Mouse (Mus musculus) kidney, embryonic 14.5 days (tissue): ENCODE measurements around the gene Cadm4. TPM values are rescaled to one million over a fixed set of nuclear protein-coding genes. Genes with fewer than 3 reads are reported as not detected.

Experiments
- ATAC-seq: fragments of 200-750 bp; cut with Nextera tagmentation; 2 replicates; pipeline ENCODE4 v1.8.0; 2017; ENCODE audit warnings: moderate number of reproducible peaks, mild to moderate bottlenecking, moderate TSS enrichment, moderate library complexity; ENCODE audit not compliant: low FRiP score, low TSS enrichment
- H3K27ac ChIP-seq: fragments of 300-500 bp; sonication (generic); 2 replicates; pipeline ENCODE4 v1.5.1; 2014; ENCODE audit warnings: low read depth, mild to moderate bottlenecking, low read length, moderate library complexity, mixed read lengths
- H3K27me3 ChIP-seq: fragments of 300-500 bp; sonication (generic); 2 replicates; pipeline ENCODE4 v1.6.1; 2014; ENCODE audit warnings: mild to moderate bottlenecking, low read length; ENCODE audit not compliant: control insufficient read depth, insufficient read depth
- H3K36me3 ChIP-seq: fragments of 300-500 bp; sonication (generic); 2 replicates; pipeline ENCODE4 v1.6.1; 2014; ENCODE audit warnings: low read length, mixed read lengths; ENCODE audit not compliant: control insufficient read depth, insufficient read depth
- H3K4me1 ChIP-seq: fragments of 300-500 bp; sonication (generic); 2 replicates; pipeline ENCODE4 v1.6.1; 2014; ENCODE audit warnings: low read length, mixed read lengths; ENCODE audit not compliant: control insufficient read depth, insufficient read depth
- H3K4me2 ChIP-seq: fragments of 300-500 bp; sonication (generic); replicated peaks from 2 replicates; pipeline ENCODE4 v1.6.1; 2014; ENCODE audit warnings: low read depth, mild to moderate bottlenecking, low read length
- H3K4me3 ChIP-seq: fragments of 300-500 bp; sonication (generic); 2 replicates; pipeline ENCODE4 v1.5.1; 2014; ENCODE audit warnings: mild to moderate bottlenecking, low read length
- H3K9ac ChIP-seq: fragments of 300-500 bp; sonication (generic); 2 replicates; pipeline ENCODE4 v1.6.1; 2014; ENCODE audit warnings: low read depth, mild to moderate bottlenecking, low read length, moderate library complexity
- H3K9me3 ChIP-seq: fragments of 300-500 bp; sonication (generic); 2 replicates; pipeline ENCODE4 v1.6.1; 2016; ENCODE audit warnings: low read length; ENCODE audit not compliant: control insufficient read depth
- WGBS: fragments of 180-500 bp; shearing (Covaris S2); extraction: QIAGEN DNeasy Blood & Tissue Kit; methylation state at CpG from one replicate; pipeline ENCODE4 v1.1.7; 2014; 5-methylcytosine and 5-hydroxymethylcytosine counted together
- polyA plus RNA-seq: library from polyadenylated mRNA; unstranded; fragments of >200 nt; fragmentation: Nextera tagmentation; extraction: Ambion mirVana; gene quantifications from 2 replicates; pipeline ENCODE4 v1.2.1, GENCODE M21; 2014

Cadm4 gene
- polyA plus RNA-seq = 1.5 and 5.9 TPM in 2 replicates

GRCm38 (mm10) chr7:24481474-24482207 is at the start of gene Cadm4:
Cadm4 (plus strand) TSS chr7:24482023.
- Histone ChIP-seq H3K36me3 (no peaks in the 10 kb centered on the region), H3K9ac (peak within 1 kb of the TSS; percentile 71), H3K9me3 (no peaks in the 10 kb centered on the region), H3K4me1 (peaks cover 14% of the 10 kb centered on the region; the same call in 1 of the 2 replicates), H3K4me3 (peak within 1 kb of the TSS; percentile 61), H3K27ac (no peak within 1 kb of the TSS), H3K4me2 (peak within 1 kb of the TSS; percentile 97), H3K27me3 (peaks cover 4% of the 10 kb centered on the region; the same call in 1 of the 2 replicates)
- ATAC-seq = peak; percentile 84
- 1% methylated on average over 71 of the region's 83 CpGs for WGBS

- no peaks in the 10 kb centered on the region for H3K9me3 ChIP-seq
- H3K9ac ChIP-seq = no peak overlapping the region
- H3K4me2 ChIP-seq = no peak overlapping the region
- WGBS = 69% methylated on average over 5 of the region's 5 CpGs
- no peak overlapping the region for H3K27ac ChIP-seq
- H3K36me3 ChIP-seq = no peaks in the 10 kb centered on the region
- peaks cover 7% of the 10 kb centered on the region; the same call in 1 of the 2 replicates for H3K27me3 ChIP-seq
- no peaks in the 10 kb centered on the region for H3K4me1 ChIP-seq
- H3K4me3 ChIP-seq = no peak overlapping the region
- ATAC-seq = no peak
Observed at GRCm38 (mm10) chr7:24435305-24435704, 46.5 kb upstream of the Cadm4 start.

- Histone ChIP-seq H3K9me3 (no peaks in the 10 kb centered on the region), H3K36me3 (no peaks in the 10 kb centered on the region), H3K27ac (no peak overlapping the region), H3K27me3 (no peaks in the 10 kb centered on the region), H3K9ac (no peak overlapping the region), H3K4me2 (no peak overlapping the region), H3K4me3 (no peak overlapping the region), H3K4me1 (no peaks in the 10 kb centered on the region)
- 81% methylated on average over 10 of the region's 10 CpGs for WGBS
- no peak for ATAC-seq
Observed at GRCm38 (mm10) chr7:24437981-24438380, 43.8 kb upstream of the Cadm4 start.

GRCm38 (mm10) chr7:24439191-24439590 is 42.6 kb upstream of the Cadm4 start:
- no peak overlapping the region for H3K9ac ChIP-seq
- 79% methylated on average over 6 of the region's 6 CpGs for WGBS
- H3K4me2 ChIP-seq = no peak overlapping the region
- no peak overlapping the region for H3K4me3 ChIP-seq
- H3K4me1 ChIP-seq = no peaks in the 10 kb centered on the region
- no peak overlapping the region for H3K27ac ChIP-seq
- H3K36me3 ChIP-seq = no peaks in the 10 kb centered on the region
- no peaks in the 10 kb centered on the region for H3K9me3 ChIP-seq
- ATAC-seq = no peak
- H3K27me3 ChIP-seq = no peaks in the 10 kb centered on the region

- 79% methylated on average over 6 of the region's 7 CpGs for WGBS
- H3K27ac ChIP-seq = no peak overlapping the region
- no peaks in the 10 kb centered on the region for H3K27me3 ChIP-seq
- no peaks in the 10 kb centered on the region for H3K4me1 ChIP-seq
- H3K36me3 ChIP-seq = no peaks in the 10 kb centered on the region
- no peak overlapping the region for H3K4me2 ChIP-seq
- H3K4me3 ChIP-seq = no peak overlapping the region
- no peak overlapping the region for H3K9ac ChIP-seq
- ATAC-seq = no peak
- no peaks in the 10 kb centered on the region for H3K9me3 ChIP-seq
Observed at GRCm38 (mm10) chr7:24439891-24440290, 41.9 kb upstream of the Cadm4 start.

GRCm38 (mm10) chr7:24441785-24442184 is 40.0 kb upstream of the Cadm4 start:
- H3K36me3 ChIP-seq = no peaks in the 10 kb centered on the region
- no peaks in the 10 kb centered on the region for H3K4me1 ChIP-seq
- H3K27me3 ChIP-seq = no peaks in the 10 kb centered on the region
- WGBS = 7% methylated on average over 1 of the region's 1 CpGs
- no peak overlapping the region for H3K9ac ChIP-seq
- H3K27ac ChIP-seq = no peak overlapping the region
- H3K4me2 ChIP-seq = no peak overlapping the region
- H3K9me3 ChIP-seq = no peaks in the 10 kb centered on the region
- peak; percentile 65 for ATAC-seq
- no peak overlapping the region for H3K4me3 ChIP-seq

- Histone ChIP-seq H3K27me3 (no peaks in the 10 kb centered on the region), H3K9me3 (no peaks in the 10 kb centered on the region), H3K4me2 (no peak overlapping the region), H3K4me1 (no peaks in the 10 kb centered on the region), H3K27ac (no peak overlapping the region), H3K36me3 (no peaks in the 10 kb centered on the region), H3K9ac (no peak overlapping the region), H3K4me3 (no peak overlapping the region)
- ATAC-seq = no peak
- whole genome bisulfite sequencing = 53% methylated on average over 8 of the region's 8 CpGs
Observed at GRCm38 (mm10) chr7:24442313-24442712, 39.5 kb upstream of the Cadm4 start.

GRCm38 (mm10) chr7:24445266-24445926 is 36.4 kb upstream of the Cadm4 start:
- no peak overlapping the region for H3K9ac ChIP-seq
- H3K4me1 ChIP-seq = no peaks in the 10 kb centered on the region
- H3K36me3 ChIP-seq = no peaks in the 10 kb centered on the region
- H3K4me3 ChIP-seq = no peak overlapping the region
- H3K4me2 ChIP-seq = no peak overlapping the region
- no peaks in the 10 kb centered on the region for H3K9me3 ChIP-seq
- WGBS = 91% methylated on average over 9 of the region's 9 CpGs
- no peak for ATAC-seq
- H3K27me3 ChIP-seq = no peaks in the 10 kb centered on the region
- H3K27ac ChIP-seq = no peak overlapping the region

- Histone ChIP-seq H3K36me3 (no peaks in the 10 kb centered on the region), H3K27me3 (no peaks in the 10 kb centered on the region), H3K27ac (no peak overlapping the region), H3K4me3 (no peak overlapping the region), H3K9ac (no peak overlapping the region), H3K9me3 (no peaks in the 10 kb centered on the region), H3K4me2 (no peak overlapping the region), H3K4me1 (no peaks in the 10 kb centered on the region)
- ATAC-seq = no peak
- 77% methylated on average over 7 of the region's 7 CpGs for WGBS
Observed at GRCm38 (mm10) chr7:24446697-24447340, 35.0 kb upstream of the Cadm4 start.
